Mouse (Mus musculus) midbrain, embryonic 16.5 days (tissue): ENCODE measurements around the gene Rapgef1. TPM values are rescaled to one million over a fixed set of nuclear protein-coding genes. Genes with fewer than 3 reads are reported as not detected.
"Not testable (repeated sequence)": the region's sequence is repeated elsewhere in the genome, so short reads cannot be mapped to it uniquely, and the experiment has no call there.

Source experiments
- ATAC-seq: fragments of 200-750 bp; cut with Nextera tagmentation; 2 replicates; pipeline ENCODE4 v1.8.0; 2017; ENCODE audit warnings: moderate TSS enrichment
- H3K27ac ChIP-seq: fragments of 300-500 bp; sonication (generic); 2 replicates; pipeline ENCODE4 v1.5.1; 2014; ENCODE audit warnings: mild to moderate bottlenecking, low read length, mixed read lengths
- H3K27me3 ChIP-seq: fragments of 300-500 bp; sonication (generic); 2 replicates; pipeline ENCODE4 v1.6.1; 2014; ENCODE audit warnings: low read depth, low read length, mixed read lengths; ENCODE audit not compliant: control insufficient read depth, insufficient read depth
- H3K36me3 ChIP-seq: fragments of 300-500 bp; sonication (generic); 2 replicates; pipeline ENCODE4 v1.6.1; 2014; ENCODE audit warnings: mild to moderate bottlenecking, low read length, moderate library complexity, mixed read lengths; ENCODE audit not compliant: control insufficient read depth, insufficient read depth
- H3K4me1 ChIP-seq: fragments of 300-500 bp; sonication (generic); 2 replicates; pipeline ENCODE4 v1.6.1; 2014; ENCODE audit warnings: mild to moderate bottlenecking, low read length, mixed read lengths; ENCODE audit not compliant: control insufficient read depth, insufficient read depth
- H3K4me2 ChIP-seq: fragments of 300-500 bp; sonication (generic); 2 replicates; pipeline ENCODE4 v1.6.1; 2014; ENCODE audit warnings: mild to moderate bottlenecking, low read length, mixed read lengths
- H3K4me3 ChIP-seq: fragments of 300-500 bp; sonication (generic); 2 replicates; pipeline ENCODE4 v1.5.1; 2014; ENCODE audit warnings: low read depth, mild to moderate bottlenecking, low read length, moderate library complexity, mixed read lengths
- H3K9ac ChIP-seq: fragments of 300-500 bp; sonication (generic); 2 replicates; pipeline ENCODE4 v1.6.1; 2014; ENCODE audit warnings: low read depth, low read length, mixed read lengths
- H3K9me3 ChIP-seq: fragments of 300-500 bp; sonication (generic); replicated peaks from 2 replicates; pipeline ENCODE4 v1.6.1; 2014; ENCODE audit warnings: mild to moderate bottlenecking, low read length, mixed read lengths; ENCODE audit not compliant: control insufficient read depth, poor library complexity, severe bottlenecking
- WGBS: fragments of 180-500 bp; shearing (Covaris S2); extraction: QIAGEN DNeasy Blood & Tissue Kit; methylation state at CpG from one replicate; pipeline ENCODE4 v1.1.7; 2014; 5-methylcytosine and 5-hydroxymethylcytosine counted together
- polyA plus RNA-seq: library from polyadenylated mRNA; unstranded; fragments of >200 nt; fragmentation: Nextera tagmentation; extraction: Ambion mirVana; gene quantifications from 2 replicates; pipeline ENCODE4 v1.2.1, GENCODE M21; 2015

Rapgef1 gene
- polyA plus RNA-seq, 1 experiment from 2014 or later, result 18.1 TPM

DNA sequence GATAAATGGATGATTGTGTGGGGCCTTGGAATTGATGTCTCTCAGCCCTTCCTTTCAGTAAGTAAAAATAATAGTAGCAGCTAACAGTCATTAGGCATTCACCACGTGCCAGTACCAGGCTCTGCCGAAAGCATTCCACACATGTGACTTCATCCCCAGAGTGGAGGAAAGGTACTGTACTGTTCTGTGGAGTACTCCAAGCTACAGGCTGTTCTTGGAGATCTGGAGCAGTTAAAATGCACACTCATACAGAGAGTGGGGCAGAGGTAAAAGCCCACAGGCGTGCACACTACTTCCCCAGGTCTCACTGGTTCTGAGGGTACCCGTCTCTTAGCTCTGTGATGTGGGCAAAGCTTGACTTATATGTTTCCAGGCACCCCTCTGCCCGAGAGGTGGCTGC, 8.7 kb downstream of the Rapgef1 start:
- no peaks in the 10 kb centered on the region for H3K9me3 ChIP-seq
- no peaks in the 10 kb centered on the region for H3K36me3 ChIP-seq
- no peak; the same call in 1 of the 2 replicates for ATAC-seq
- no peak overlapping the region for H3K9ac ChIP-seq
- no peak overlapping the region for H3K27ac ChIP-seq
- H3K4me3 ChIP-seq, result no peak overlapping the region
- H3K27me3 ChIP-seq, result no peaks in the 10 kb centered on the region
- H3K4me2 ChIP-seq, result no peak overlapping the region
- peaks cover 4% of the 10 kb centered on the region; the same call in 1 of the 2 replicates for H3K4me1 ChIP-seq
- 72% methylated on average over 5 of the region's 5 CpGs for WGBS

DNA sequence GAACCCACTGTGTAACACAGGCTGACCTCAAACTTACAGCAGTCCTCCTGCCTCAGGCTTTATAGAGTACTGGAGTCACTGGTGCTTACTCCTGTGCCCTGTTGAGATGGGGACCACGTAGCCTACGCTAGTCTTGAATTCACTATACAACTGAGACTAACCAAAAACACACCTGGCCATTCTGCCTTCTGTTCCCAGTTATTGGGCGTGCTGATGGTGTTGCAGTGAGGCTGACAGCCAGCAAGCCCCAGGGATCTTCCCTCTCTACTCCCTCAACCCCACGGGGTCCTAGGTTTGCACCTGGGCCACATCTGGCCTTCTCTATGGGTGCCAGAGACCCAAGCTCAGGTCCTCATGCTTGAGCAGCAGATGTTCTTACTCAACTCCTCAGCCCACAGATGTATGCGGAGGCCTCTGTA, 9.3 kb downstream of the Rapgef1 start:
- WGBS, result 81% methylated on average over 5 of the region's 5 CpGs
- ATAC-seq, result no peak

DNA sequence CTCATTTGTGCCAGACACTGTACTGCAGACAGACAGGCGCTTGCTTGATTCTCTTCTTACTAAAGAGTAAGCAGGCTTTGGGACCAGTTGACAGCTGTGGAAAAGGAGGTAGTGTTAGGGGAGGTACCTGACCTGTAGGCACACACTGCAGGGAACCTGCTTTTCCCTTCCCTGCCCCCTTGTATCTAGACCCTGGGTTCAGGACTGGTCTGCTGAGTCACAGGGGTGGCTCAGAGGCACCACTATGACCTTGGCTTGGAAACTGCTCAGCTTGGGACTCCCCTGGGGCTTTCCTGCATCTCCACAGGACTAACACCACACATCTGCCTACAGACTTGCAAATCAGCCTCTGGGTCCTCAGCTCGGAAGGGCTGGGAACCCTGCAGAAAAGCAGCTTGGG, 9.8 kb downstream of the Rapgef1 start:
- no peak overlapping the region for H3K9ac ChIP-seq
- no peak overlapping the region for H3K27ac ChIP-seq
- peaks cover 5% of the 10 kb centered on the region; the same call in 1 of the 2 replicates for H3K4me1 ChIP-seq
- no peaks in the 10 kb centered on the region for H3K36me3 ChIP-seq
- no peaks in the 10 kb centered on the region for H3K9me3 ChIP-seq
- 72% methylated on average over 2 of the region's 2 CpGs for WGBS
- ATAC-seq, result no peak
- no peaks in the 10 kb centered on the region for H3K27me3 ChIP-seq
- H3K4me3 ChIP-seq, result no peak overlapping the region
- H3K4me2 ChIP-seq, result no peak overlapping the region

More for the DNA sequence above, 9.3 kb downstream of the Rapgef1 start:
- Histone ChIP-seq H3K27me3 (no peaks in the 10 kb centered on the region), H3K4me1 (peaks cover 5% of the 10 kb centered on the region; the same call in 1 of the 2 replicates), H3K36me3 (no peaks in the 10 kb centered on the region), H3K9ac (no peak overlapping the region), H3K4me2 (no peak overlapping the region), H3K27ac (no peak overlapping the region), H3K4me3 (no peak overlapping the region), H3K9me3 (no peaks in the 10 kb centered on the region)

DNA sequence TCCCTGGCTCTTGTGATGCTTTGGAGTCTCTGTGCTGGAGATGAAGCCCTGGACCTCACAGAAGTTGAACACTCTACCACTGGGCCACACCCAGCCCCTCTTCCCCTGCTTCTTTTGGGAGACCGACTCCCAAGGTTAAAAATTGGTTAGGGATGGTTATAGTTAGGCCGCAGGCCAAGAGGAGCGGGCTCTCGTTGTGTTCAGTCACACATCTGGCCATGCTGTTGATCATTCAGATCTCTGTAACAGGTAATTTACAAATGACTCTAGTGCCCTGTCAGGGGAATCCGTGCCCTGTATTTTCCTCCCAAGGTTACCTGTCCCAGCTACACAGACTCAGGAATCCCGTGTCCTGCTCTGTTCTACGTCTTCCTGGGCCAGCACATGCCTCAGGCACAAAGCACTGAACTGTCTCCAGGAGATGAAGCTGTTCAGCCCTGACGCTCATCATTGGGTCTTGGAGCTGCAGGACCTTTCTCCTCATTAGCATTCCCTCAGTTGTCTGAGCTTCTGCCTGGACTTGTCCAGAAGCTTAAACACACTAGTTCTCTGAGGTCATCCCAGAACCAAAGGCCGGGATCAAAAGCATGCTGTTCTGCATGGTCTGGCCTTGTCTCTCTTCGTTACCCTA, 10.7 kb downstream of the Rapgef1 start:
- Histone ChIP-seq H3K9ac (no peak overlapping the region), H3K27ac (no peak overlapping the region), H3K9me3 (no peaks in the 10 kb centered on the region), H3K27me3 (no peaks in the 10 kb centered on the region), H3K4me1 (peaks cover 5% of the 10 kb centered on the region; the same call in 1 of the 2 replicates), H3K4me3 (no peak overlapping the region), H3K4me2 (no peak overlapping the region), H3K36me3 (no peaks in the 10 kb centered on the region)
- 92% methylated on average over 10 of the region's 10 CpGs for WGBS
- no peak for ATAC-seq

DNA sequence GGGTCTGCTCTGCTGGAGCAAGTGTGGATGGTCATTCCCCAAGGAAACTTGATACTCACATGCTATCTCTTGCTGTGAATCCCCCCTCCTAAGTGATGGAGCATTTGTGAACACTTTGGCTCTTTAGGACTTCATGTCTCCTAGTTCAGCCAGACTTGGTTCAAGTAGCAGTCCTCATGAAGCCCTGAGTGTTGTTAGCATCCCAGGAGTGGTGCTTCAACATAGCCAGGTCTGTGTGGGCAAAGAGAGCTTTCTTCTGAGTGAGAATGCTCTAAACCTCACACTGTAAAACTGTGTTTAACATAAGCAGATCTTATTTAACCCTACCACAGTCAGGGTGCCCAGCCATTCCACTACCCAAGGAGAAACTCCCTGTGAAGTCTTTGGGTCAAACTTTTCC, 11.5 kb downstream of the Rapgef1 start:
- H3K4me3 ChIP-seq, result no peak overlapping the region
- no peak for ATAC-seq
- H3K9me3 ChIP-seq, result no peaks in the 10 kb centered on the region
- H3K27ac ChIP-seq, result no peak overlapping the region
- peaks cover 5% of the 10 kb centered on the region; the same call in 1 of the 2 replicates for H3K4me1 ChIP-seq
- H3K27me3 ChIP-seq, result no peaks in the 10 kb centered on the region
- H3K4me2 ChIP-seq, result no peak overlapping the region
- H3K36me3 ChIP-seq, result no peaks in the 10 kb centered on the region
- H3K9ac ChIP-seq, result no peak overlapping the region

DNA sequence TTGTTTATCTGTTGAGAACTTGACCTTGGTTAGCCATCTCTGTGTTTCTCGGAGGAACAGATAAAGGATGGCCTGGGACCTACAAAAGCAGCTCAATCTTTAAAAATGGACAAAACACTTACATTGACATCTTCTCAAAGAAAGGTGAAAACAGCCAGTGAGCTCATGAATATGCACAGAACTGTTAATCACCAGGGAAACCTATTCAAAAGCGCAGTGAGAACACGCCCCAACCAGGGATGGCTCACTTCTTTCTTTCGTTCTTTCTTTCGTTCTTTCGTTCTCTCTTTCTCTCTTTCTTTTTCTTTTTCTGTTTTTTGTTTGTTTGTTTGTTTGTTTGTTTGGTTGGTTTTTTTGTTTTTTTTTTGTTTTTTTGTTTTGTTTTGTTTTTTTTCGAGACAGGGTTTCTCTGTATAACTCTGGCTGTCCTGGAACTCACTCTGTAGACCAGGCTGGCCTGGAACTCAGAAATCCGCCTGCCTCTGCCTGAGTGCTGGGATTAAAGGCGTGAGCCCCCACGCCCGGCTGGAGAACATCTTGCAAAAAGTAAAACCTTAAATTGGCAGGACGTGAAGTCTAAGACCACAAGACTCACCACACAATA, 12.1 kb downstream of the Rapgef1 start:
- not testable (repeated sequence) for H3K4me3 ChIP-seq, H3K27ac ChIP-seq, H3K9me3 ChIP-seq, H3K27me3 ChIP-seq, ATAC-seq, H3K36me3 ChIP-seq, H3K9ac ChIP-seq, H3K4me2 ChIP-seq, H3K4me1 ChIP-seq
- 76% methylated on average over 12 of the region's 12 CpGs for whole genome bisulfite sequencing

DNA sequence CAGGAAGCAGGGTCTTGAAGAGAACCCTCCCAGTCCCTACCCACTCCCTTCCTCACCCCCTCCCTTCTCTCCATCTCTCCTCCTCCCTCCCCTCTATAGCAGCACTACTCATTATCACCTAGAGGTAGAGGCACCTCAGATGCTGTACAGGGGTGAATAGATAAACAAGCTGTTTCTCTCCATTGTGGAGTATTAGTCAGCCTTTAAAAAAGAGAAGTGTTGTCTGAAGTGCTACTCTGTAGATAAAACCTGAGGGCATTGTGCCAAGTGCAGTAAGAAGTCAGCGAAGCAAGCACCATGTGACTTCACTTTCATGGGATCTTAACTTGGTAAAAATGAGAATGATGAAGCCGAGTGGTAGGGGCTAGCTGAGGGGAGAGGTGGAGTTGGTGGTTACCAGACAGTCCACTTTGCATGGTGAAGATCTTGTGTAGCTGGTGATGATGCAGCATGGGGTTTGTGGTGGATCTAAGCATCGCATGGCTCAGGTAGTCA, 12.7 kb downstream of the Rapgef1 start:
- H3K27ac ChIP-seq, result no peak overlapping the region
- H3K9ac ChIP-seq, result no peak overlapping the region
- no peaks in the 10 kb centered on the region for H3K27me3 ChIP-seq
- peaks cover 5% of the 10 kb centered on the region; the same call in 1 of the 2 replicates for H3K4me1 ChIP-seq
- WGBS, result 91% methylated on average over 3 of the region's 3 CpGs
- H3K4me3 ChIP-seq, result no peak overlapping the region
- no peaks in the 10 kb centered on the region for H3K36me3 ChIP-seq
- no peaks in the 10 kb centered on the region for H3K9me3 ChIP-seq
- ATAC-seq, result no peak
- no peak overlapping the region for H3K4me2 ChIP-seq

DNA sequence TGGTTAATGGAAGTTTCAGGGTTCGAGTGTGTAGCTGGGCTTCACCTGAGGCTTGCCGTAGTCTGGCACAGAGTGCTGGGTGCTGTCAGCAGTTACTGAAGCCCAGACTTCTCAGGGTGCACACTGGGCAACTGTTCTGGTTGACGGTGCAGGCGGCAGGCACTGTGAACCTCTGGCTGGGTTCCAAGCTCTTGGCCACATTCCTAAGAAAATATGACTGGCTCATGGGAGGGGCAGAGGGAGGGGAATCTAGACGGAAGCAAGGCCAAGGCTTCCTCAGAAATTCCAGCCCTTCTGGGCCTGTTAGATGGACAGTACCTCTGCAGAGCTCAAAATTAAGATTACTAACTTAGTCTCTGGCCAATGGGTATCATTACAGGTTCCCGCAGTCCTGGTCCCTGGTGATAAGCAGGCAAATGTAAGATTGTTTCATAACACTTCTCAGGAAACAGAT, 13.6 kb downstream of the Rapgef1 start:
- H3K4me3 ChIP-seq, result no peak overlapping the region
- WGBS, result 60% methylated on average over 6 of the region's 6 CpGs
- ATAC-seq, result no peak
- H3K36me3 ChIP-seq, result no peaks in the 10 kb centered on the region
- no peaks in the 10 kb centered on the region for H3K27me3 ChIP-seq
- H3K9me3 ChIP-seq, result no peaks in the 10 kb centered on the region
- H3K9ac ChIP-seq, result no peak overlapping the region
- no peak overlapping the region for H3K27ac ChIP-seq
- no peak overlapping the region for H3K4me2 ChIP-seq
- peaks cover 5% of the 10 kb centered on the region; the same call in 1 of the 2 replicates for H3K4me1 ChIP-seq

DNA sequence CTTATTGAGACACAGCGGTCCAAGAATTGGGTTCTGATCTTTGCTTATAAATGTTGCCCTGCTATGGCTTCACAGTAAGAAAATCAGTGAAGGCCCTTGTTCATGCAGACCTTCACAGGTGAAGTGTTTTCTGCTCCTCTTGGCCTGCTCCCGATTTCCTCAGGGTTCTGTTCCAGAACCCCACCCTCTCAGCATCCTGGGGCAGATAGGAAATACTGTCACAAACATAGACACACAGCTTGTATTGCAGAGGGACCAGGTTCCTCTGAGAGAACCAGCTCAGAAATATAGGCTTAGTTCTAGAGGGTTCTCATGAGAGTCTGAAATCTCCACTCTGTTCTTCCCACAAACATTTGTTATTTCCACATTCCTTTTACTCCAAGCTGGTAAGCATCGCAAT, 14.3 kb downstream of the Rapgef1 start:
- ATAC-seq, result no peak
- Histone ChIP-seq H3K9me3 (no peaks in the 10 kb centered on the region), H3K36me3 (no peaks in the 10 kb centered on the region), H3K9ac (no peak overlapping the region), H3K4me3 (no peak overlapping the region), H3K27me3 (no peaks in the 10 kb centered on the region), H3K4me1 (peaks cover 5% of the 10 kb centered on the region; the same call in 1 of the 2 replicates), H3K27ac (no peak overlapping the region), H3K4me2 (no peak overlapping the region)
- 96% methylated on average over 3 of the region's 3 CpGs for WGBS
